Mouse (Mus musculus) C2C12 (cell line): ENCODE data around the gene Clec1b.

ENCODE experiments used
- CTCF ChIP-seq: IDR thresholded peaks from one replicate; pipeline ENCODE4 v1.5.1; 2011; ENCODE audit not compliant: control insufficient read depth, insufficient read depth, insufficient read length
- FOSL1 ChIP-seq: IDR thresholded peaks from one replicate; pipeline ENCODE4 v1.8.0; 2011; ENCODE audit warnings: mild to moderate bottlenecking, low read length; ENCODE audit not compliant: poor library complexity, insufficient read depth, severe bottlenecking
- USF1 ChIP-seq: IDR thresholded peaks from one replicate; pipeline ENCODE4 v1.6.1; 2011; ENCODE audit warnings: low read depth, mild to moderate bottlenecking, control low read depth, moderate library complexity

GRCm38 (mm10) chr6:129385774-129386173, 11.3 kb upstream of the Clec1b start, which contains the start of gene Clec12b:
- TF ChIP-seq CTCF (no peak), USF1 (no peak), FOSL1 (no peak)
